ENCODE assay signal across 25 mouse cellular contexts in genomic region chr3:81326866-81327265, GRCm38 (mm10).
DNase-seq lines count a peak whose midpoint lies in the region; ATAC-seq and TF ChIP-seq lines count a peak whose summit lies in the region.
"Had no signal": no experiment of that assay in that cellular context is flagged by ENCODE, and none has a peak within 500 bp of the region (broad histone marks: within the 10 kb centered on the region; RNA-seq: fewer than 3 reads in every experiment).

No protein-coding gene starts in this region.

- H3K36me3 ChIP-seq in midbrain, embryonic 11.5 days (ENCODE audit: control insufficient read depth, insufficient read depth, low read length): no peaks in the 10 kb centered on the region
- H3K36me3 ChIP-seq in midbrain, embryonic 10.5 days: no peaks in the 10 kb centered on the region
- H3K36me3 ChIP-seq: embryonic facial prominence, embryonic 13.5 days; embryonic facial prominence, embryonic 15.5 days; forebrain, embryonic 15.5 days; G1E had no signal

- no peak for ATAC-seq in megakaryocyte-erythroid progenitor cell, adult 5-6 weeks (replicated peaks; ENCODE audit: low FRiP score, low TSS enrichment, poor library complexity, severe bottlenecking)
- ATAC-seq in midbrain, embryonic 11.5 days (ENCODE audit: low FRiP score): no peak
- ATAC-seq: activated CD4-positive, CD25-positive, alpha-beta regulatory T cell, adult 4 months; CD4-positive, CD25-positive, alpha-beta regulatory T cell, adult 4 months; forebrain, embryonic 13.5 days; forebrain, embryonic 15.5 days; forebrain, postnatal 0 days; Patski had no signal

- no peak for TF ChIP-seq POLR2A in embryonic fibroblast, embryonic 13.5 days (IDR thresholded peaks at IDR 0.05; ENCODE audit: low read depth, low read length)

- TF ChIP-seq CTCF in embryonic fibroblast, embryonic 13.5 days (IDR thresholded peaks at IDR 0.05; ENCODE audit: borderline replicate concordance, insufficient read depth, low read length): no peak

- H3K9me3 ChIP-seq in midbrain, embryonic 11.5 days (ENCODE audit: control insufficient read depth, low read length): no peaks in the 10 kb centered on the region
- H3K9me3 ChIP-seq in midbrain, embryonic 10.5 days (replicated peaks): no peaks in the 10 kb centered on the region
- H3K9me3 ChIP-seq: embryonic facial prominence, embryonic 13.5 days; embryonic facial prominence, embryonic 15.5 days; forebrain, embryonic 13.5 days; forebrain, embryonic 15.5 days had no signal

- WGBS in midbrain, embryonic 11.5 days: 84% methylated on average over 3 of the region's 3 CpGs
- WGBS in midbrain, embryonic 10.5 days: 83% methylated on average over 3 of the region's 3 CpGs

- DNase-seq in 3T3-L1 (ENCODE audit: low read depth, low spot score): peak; percentile 78
- DNase-seq in Muller cell, postnatal 12 days (ENCODE audit: inconsistent ontology term): peak; percentile 27
- no peak for DNase-seq in midbrain, embryonic 11.5 days (ENCODE audit: low spot score, missing footprints)
- no peak for DNase-seq in midbrain, embryonic 10.5 days (ENCODE audit: low spot score)
- DNase-seq: adrenal gland, adult 8-10 months; adrenal gland, postnatal 14 days; adrenal gland, postnatal 36 days; cerebellum, adult 11-12 months; cerebellum, adult 2 months; cerebellum, adult 9-10 months; cerebellum, postnatal 14 days; cerebellum, postnatal 36 days; embryo, embryonic 11 days; forebrain, postnatal 0 days had no signal

- H3K4me2 ChIP-seq in midbrain, embryonic 11.5 days: no peak overlapping the region
- H3K4me2 ChIP-seq: embryonic facial prominence, embryonic 13.5 days; embryonic facial prominence, embryonic 15.5 days; forebrain, embryonic 13.5 days; forebrain, embryonic 15.5 days had no signal

- H3K27ac ChIP-seq in embryonic fibroblast, embryonic 13.5 days (ENCODE audit: insufficient read depth, low read length): peak overlapping the region; percentile 88
- no peak overlapping the region for H3K27ac ChIP-seq in midbrain, embryonic 11.5 days (ENCODE audit: low read depth, low read length)
- H3K27ac ChIP-seq in midbrain, embryonic 10.5 days (replicated peaks): no peak overlapping the region
- H3K27ac ChIP-seq: embryonic facial prominence, embryonic 13.5 days; embryonic facial prominence, embryonic 15.5 days; forebrain, embryonic 13.5 days; forebrain, embryonic 15.5 days had no signal

- H3K9ac ChIP-seq in midbrain, embryonic 11.5 days (ENCODE audit: low read length): no peak overlapping the region
- H3K9ac ChIP-seq: embryonic facial prominence, embryonic 13.5 days; embryonic facial prominence, embryonic 15.5 days; forebrain, embryonic 13.5 days; forebrain, embryonic 15.5 days; forebrain, postnatal 0 days had no signal

- H3K27me3 ChIP-seq in midbrain, embryonic 11.5 days (ENCODE audit: control insufficient read depth, insufficient read depth, low read length): no peaks in the 10 kb centered on the region
- no peaks in the 10 kb centered on the region for H3K27me3 ChIP-seq in midbrain, embryonic 10.5 days (ENCODE audit: low read depth, poor library complexity, severe bottlenecking)
- H3K27me3 ChIP-seq: CH12.LX; embryonic facial prominence, embryonic 13.5 days; embryonic facial prominence, embryonic 15.5 days; forebrain, embryonic 13.5 days; forebrain, embryonic 15.5 days; Patski had no signal

- no peaks in the 10 kb centered on the region for H3K4me1 ChIP-seq in embryonic fibroblast, embryonic 13.5 days (ENCODE audit: control insufficient read depth, insufficient read depth, low read length)
- no peaks in the 10 kb centered on the region for H3K4me1 ChIP-seq in midbrain, embryonic 11.5 days (ENCODE audit: control insufficient read depth, insufficient read depth, low read length)
- no peaks in the 10 kb centered on the region for H3K4me1 ChIP-seq in midbrain, embryonic 10.5 days
- H3K4me1 ChIP-seq: embryonic facial prominence, embryonic 13.5 days; embryonic facial prominence, embryonic 15.5 days; forebrain, embryonic 13.5 days; forebrain, embryonic 15.5 days had no signal

- H3K4me3 ChIP-seq in embryonic fibroblast, embryonic 13.5 days (ENCODE audit: insufficient read depth, low read length): no peak overlapping the region
- H3K4me3 ChIP-seq in midbrain, embryonic 11.5 days (ENCODE audit: low read depth, low read length): no peak overlapping the region
- H3K4me3 ChIP-seq in midbrain, embryonic 10.5 days: no peak overlapping the region
- H3K4me3 ChIP-seq: embryonic facial prominence, embryonic 13.5 days; embryonic facial prominence, embryonic 15.5 days; forebrain, embryonic 13.5 days; forebrain, embryonic 15.5 days had no signal

Comparison
In these comparisons a context has a peak if more than half of its experiments do, and no peak if none do; other contexts are left out.
1. DNase-seq: peak in 3T3-L1 (single experiment) and Muller cell, postnatal 12 days (single experiment); none in midbrain, embryonic 11.5 days (single experiment) and midbrain, embryonic 10.5 days (single experiment).